ENCODE assay signal across 14 mouse cellular contexts in genomic region chr2:17413496-17414268, GRCm38 (mm10).
DNase-seq lines count a peak whose midpoint lies in the region; ATAC-seq lines count a peak whose summit lies in the region.
"Had no signal": no experiment of that assay in that cellular context is flagged by ENCODE, and none has a peak within 500 bp of the region (broad histone marks: within the 10 kb centered on the region; RNA-seq: fewer than 3 reads in every experiment).

No protein-coding gene starts in this region.

- no peaks in the 10 kb centered on the region for H3K27me3 ChIP-seq in intestine, embryonic 15.5 days (replicated peaks)
- H3K27me3 ChIP-seq: limb, embryonic 15.5 days had no signal

- H3K4me1 ChIP-seq in intestine, embryonic 15.5 days (replicated peaks) = no peaks in the 10 kb centered on the region
- H3K4me1 ChIP-seq: limb, embryonic 15.5 days had no signal

- H3K36me3 ChIP-seq in intestine, embryonic 15.5 days = no peaks in the 10 kb centered on the region
- H3K36me3 ChIP-seq: limb, embryonic 15.5 days had no signal

- H3K4me3 ChIP-seq in intestine, embryonic 15.5 days (replicated peaks) = no peak overlapping the region
- H3K4me3 ChIP-seq: gastrocnemius, adult 2 months; limb, embryonic 15.5 days had no signal

- H3K27ac ChIP-seq in intestine, embryonic 15.5 days = no peak overlapping the region
- H3K27ac ChIP-seq: gastrocnemius, adult 2 months; limb, embryonic 15.5 days had no signal

- 79% methylated on average over 8 of the region's 8 CpGs for WGBS in intestine, embryonic 15.5 days

- no peaks in the 10 kb centered on the region for H3K9me3 ChIP-seq in intestine, embryonic 15.5 days
- H3K9me3 ChIP-seq: limb, embryonic 15.5 days had no signal

- no peak overlapping the region for H3K9ac ChIP-seq in intestine, embryonic 15.5 days
- H3K9ac ChIP-seq: limb, embryonic 15.5 days had no signal

- intact Hi-C loops in left cerebral cortex, postnatal 14 days (cut with DNase I) = no loop called here

- H3K4me2 ChIP-seq in intestine, embryonic 15.5 days (replicated peaks) = no peak overlapping the region
- H3K4me2 ChIP-seq: heart, embryonic 11.5 days; limb, embryonic 15.5 days; midbrain, embryonic 11.5 days had no signal

- peak; percentile 35 for DNase-seq in retina, embryonic 14.5 days (ENCODE audit: low spot score)
- no peak for DNase-seq in retina, postnatal 1 day
- DNase-seq in cerebellum, postnatal 36 days = peak; percentile 15 to 22
- peak; percentile 27 to 42 for DNase-seq in left cerebral cortex, postnatal 14 days (ENCODE audit: low spot score in 2 of 2)
- DNase-seq in thymus, postnatal 36 days = peak; percentile 30 to 52
- no peak for DNase-seq in adrenal gland, postnatal 14 days
- DNase-seq: embryo, embryonic 11 days; gastrocnemius, adult 2 months; kidney, postnatal 4 days had no signal

- ATAC-seq in intestine, embryonic 15.5 days = no peak
- ATAC-seq: lung, postnatal 0 days had no signal

Comparison
In these comparisons a context has a peak if more than half of its experiments do, and no peak if none do; other contexts are left out.
1. DNase-seq: peak in retina, embryonic 14.5 days (single experiment), cerebellum, postnatal 36 days (2 of 2), left cerebral cortex, postnatal 14 days (2 of 2) and thymus, postnatal 36 days (2 of 2); none in retina, postnatal 1 day (single experiment) and adrenal gland, postnatal 14 days (single experiment).